Mouse (Mus musculus) neural tube, embryonic 13.5 days (tissue): ENCODE measurements at regions not wholly inside any gene's neighbourhood (a gene's known extent, or its start where the extent isn't known, plus 50 kb on each side); places are given as distances from the start of the nearest gene placed in this dataset.

Experiments used
- ATAC-seq: fragments of 200-750 bp; cut with Nextera tagmentation; 2 replicates; pipeline ENCODE4 v1.8.0; 2017; ENCODE audit warnings: low read depth, mild to moderate bottlenecking, moderate TSS enrichment, moderate library complexity
- H3K27ac ChIP-seq: fragments of 300-500 bp; sonication (generic); replicated peaks from 2 replicates; pipeline ENCODE4 v1.5.1; 2015; ENCODE audit warnings: moderate library complexity, mild to moderate bottlenecking, inconsistent platforms
- H3K27me3 ChIP-seq: fragments of 300-500 bp; sonication (generic); 2 replicates; pipeline ENCODE4 v1.6.1; 2015; ENCODE audit warnings: mild to moderate bottlenecking, inconsistent platforms
- H3K36me3 ChIP-seq: fragments of 300-500 bp; sonication (generic); 2 replicates; pipeline ENCODE4 v1.6.1; 2015; ENCODE audit warnings: mild to moderate bottlenecking, inconsistent platforms
- H3K4me1 ChIP-seq: fragments of 300-500 bp; sonication (generic); replicated peaks from 2 replicates; pipeline ENCODE4 v1.6.1; 2015; ENCODE audit warnings: inconsistent platforms
- H3K4me2 ChIP-seq: fragments of 300-500 bp; sonication (generic); 2 replicates; pipeline ENCODE4 v1.6.1; 2015; ENCODE audit warnings: inconsistent platforms, mild to moderate bottlenecking, moderate library complexity
- H3K4me3 ChIP-seq: fragments of 300-500 bp; sonication (generic); 2 replicates; pipeline ENCODE4 v1.5.1; 2015; ENCODE audit warnings: mild to moderate bottlenecking, inconsistent platforms
- H3K9ac ChIP-seq: fragments of 300-500 bp; sonication (generic); 2 replicates; pipeline ENCODE4 v1.6.1; 2015; ENCODE audit warnings: moderate library complexity, mild to moderate bottlenecking, inconsistent platforms
- H3K9me3 ChIP-seq: fragments of 300-500 bp; sonication (generic); 2 replicates; pipeline ENCODE4 v1.6.1; 2016; ENCODE audit warnings: inconsistent platforms
- WGBS: fragments of 180-500 bp; shearing (Covaris S2); methylation state at CpG from one replicate; pipeline ENCODE4 v1.1.7; 2015; 5-methylcytosine and 5-hydroxymethylcytosine counted together

- Histone ChIP-seq H3K9me3 (no peaks in the 10 kb centered on the region), H3K27me3 (no peaks in the 10 kb centered on the region), H3K27ac (no peak overlapping the region), H3K9ac (no peak overlapping the region), H3K4me1 (no peaks in the 10 kb centered on the region), H3K36me3 (no peaks in the 10 kb centered on the region), H3K4me3 (no peak overlapping the region), H3K4me2 (no peak overlapping the region)
- 80% methylated on average over 5 of the region's 5 CpGs for WGBS
- ATAC-seq, result no peak
Measured at GRCm38 (mm10) chr9:30563399-30563798, 136.5 kb downstream of the Snx19 start.

GRCm38 (mm10) chr9:30554908-30555307, 128.0 kb downstream of the Snx19 start:
- no peak overlapping the region for H3K27ac ChIP-seq

DNA sequence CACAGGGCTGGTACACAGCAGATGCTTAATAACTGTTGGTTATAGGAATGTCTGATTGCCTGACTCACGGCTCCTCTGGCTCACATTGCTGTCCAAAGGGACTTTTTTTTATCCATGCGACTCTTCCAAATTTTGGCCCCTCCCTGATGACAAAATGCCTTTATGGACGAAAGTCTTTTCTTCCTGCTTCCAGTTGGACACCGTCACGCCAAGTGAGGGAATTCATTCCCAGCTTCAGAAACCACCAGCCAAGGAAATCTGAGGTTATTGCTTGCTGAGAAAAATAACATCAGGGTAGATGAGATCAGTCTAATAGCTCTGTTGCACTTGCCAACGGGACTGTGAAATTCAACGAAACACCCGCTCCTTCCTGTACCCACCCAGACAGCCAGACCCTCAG, 125.8 kb downstream of the Snx19 start:
- Histone ChIP-seq H3K4me2 (no peak overlapping the region), H3K27ac (no peak overlapping the region), H3K9ac (no peak overlapping the region), H3K27me3 (no peaks in the 10 kb centered on the region), H3K9me3 (no peaks in the 10 kb centered on the region), H3K36me3 (no peaks in the 10 kb centered on the region), H3K4me3 (no peak overlapping the region), H3K4me1 (no peaks in the 10 kb centered on the region)
- no peak for ATAC-seq
- 85% methylated on average over 8 of the region's 8 CpGs for WGBS

More at GRCm38 (mm10) chr9:30554908-30555307, 128.0 kb downstream of the Snx19 start:
- Histone ChIP-seq H3K36me3 (no peaks in the 10 kb centered on the region), H3K4me2 (no peak overlapping the region), H3K27me3 (no peaks in the 10 kb centered on the region), H3K9ac (no peak overlapping the region), H3K4me3 (no peak overlapping the region), H3K4me1 (no peaks in the 10 kb centered on the region), H3K9me3 (no peaks in the 10 kb centered on the region)
- WGBS, result 83% methylated on average over 2 of the region's 2 CpGs
- no peak for ATAC-seq

DNA sequence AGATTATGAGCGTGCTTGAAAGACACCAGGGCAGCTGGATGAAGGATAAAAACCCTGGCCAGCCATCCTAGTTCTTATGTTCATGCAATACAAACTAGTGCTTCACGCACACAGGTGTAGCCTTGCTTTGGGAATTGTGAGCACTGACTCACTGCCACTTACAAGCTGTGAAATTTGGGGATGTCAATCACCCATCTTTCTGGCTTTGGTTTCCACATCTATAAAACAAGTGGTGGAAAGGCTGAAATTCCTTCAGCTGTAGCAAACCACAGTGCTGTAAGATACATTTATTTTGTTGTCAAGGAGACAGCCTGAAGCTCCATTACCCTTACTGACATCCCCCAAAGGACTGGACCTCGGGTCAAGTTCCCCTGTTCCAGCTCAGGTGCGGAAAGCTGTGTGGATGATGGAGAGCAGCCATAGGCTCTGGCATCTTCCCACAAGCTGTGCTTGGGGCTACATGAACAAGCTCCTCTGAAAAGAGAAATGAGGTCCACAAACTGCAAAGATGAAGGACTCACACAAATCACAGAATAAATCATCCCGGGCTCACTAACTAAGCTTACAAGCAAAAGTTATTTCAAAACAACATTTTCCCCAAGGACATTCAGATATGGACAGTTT, 123.1 kb downstream of the Snx19 start:
- WGBS, result 87% methylated on average over 5 of the region's 5 CpGs
- no peak overlapping the region for H3K9ac ChIP-seq
- ATAC-seq, result no peak
- H3K4me3 ChIP-seq, result no peak overlapping the region
- no peaks in the 10 kb centered on the region for H3K36me3 ChIP-seq
- H3K27ac ChIP-seq, result no peak overlapping the region
- H3K27me3 ChIP-seq, result no peaks in the 10 kb centered on the region
- no peaks in the 10 kb centered on the region for H3K4me1 ChIP-seq
- H3K9me3 ChIP-seq, result no peaks in the 10 kb centered on the region
- no peak overlapping the region for H3K4me2 ChIP-seq

- Histone ChIP-seq H3K4me1 (peaks cover 1% of the 10 kb centered on the region; the same call in 1 of the 2 replicates), H3K36me3 (no peaks in the 10 kb centered on the region), H3K27ac (no peak overlapping the region), H3K4me3 (no peak overlapping the region), H3K27me3 (no peaks in the 10 kb centered on the region), H3K9ac (no peak overlapping the region), H3K4me2 (no peak overlapping the region), H3K9me3 (no peaks in the 10 kb centered on the region)
- 92% methylated on average over 6 of the region's 6 CpGs for whole genome bisulfite sequencing
- no peak for ATAC-seq
Measured at GRCm38 (mm10) chr9:30539858-30540257, 113.0 kb downstream of the Snx19 start.

DNA sequence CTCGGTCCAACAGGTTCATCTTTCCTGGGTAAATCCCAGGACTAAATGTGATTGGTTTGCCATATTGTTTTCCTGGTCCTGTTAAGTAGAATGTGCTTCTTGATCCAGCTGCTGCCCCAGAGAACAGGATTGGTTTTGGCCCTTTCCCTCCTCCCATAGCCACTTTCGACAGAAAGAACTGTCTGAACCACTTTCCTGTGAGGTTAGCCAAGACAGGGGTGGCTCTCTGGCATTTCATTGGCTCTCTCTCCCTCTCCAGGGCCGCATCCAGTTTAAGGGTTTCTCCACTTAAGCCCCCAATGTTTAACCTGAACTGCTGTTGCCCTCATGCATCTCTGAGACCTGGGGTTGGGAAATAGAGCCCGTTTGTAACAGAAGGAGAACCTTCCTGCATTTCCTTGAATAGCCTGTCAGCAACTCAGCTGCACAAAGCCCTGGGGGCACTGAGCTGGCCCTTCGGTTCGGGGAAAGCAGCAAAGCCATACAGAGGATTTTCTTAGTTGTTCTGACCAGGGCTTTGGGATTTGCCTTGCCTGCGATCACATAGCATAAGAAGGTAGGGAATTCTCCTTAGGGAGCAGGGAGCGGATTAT, 109.7 kb downstream of the Snx19 start:
- H3K4me3 ChIP-seq, result no peak overlapping the region
- H3K9ac ChIP-seq, result no peak overlapping the region
- no peaks in the 10 kb centered on the region for H3K27me3 ChIP-seq
- peaks cover 17% of the 10 kb centered on the region for H3K4me1 ChIP-seq
- no peak for ATAC-seq
- WGBS, result 72% methylated on average over 8 of the region's 8 CpGs
- H3K9me3 ChIP-seq, result no peaks in the 10 kb centered on the region
- no peak overlapping the region for H3K27ac ChIP-seq
- H3K36me3 ChIP-seq, result no peaks in the 10 kb centered on the region
- H3K4me2 ChIP-seq, result no peak overlapping the region

- H3K9me3 ChIP-seq, result no peaks in the 10 kb centered on the region
Measured at GRCm38 (mm10) chr9:30534961-30535360, 108.1 kb downstream of the Snx19 start.

DNA sequence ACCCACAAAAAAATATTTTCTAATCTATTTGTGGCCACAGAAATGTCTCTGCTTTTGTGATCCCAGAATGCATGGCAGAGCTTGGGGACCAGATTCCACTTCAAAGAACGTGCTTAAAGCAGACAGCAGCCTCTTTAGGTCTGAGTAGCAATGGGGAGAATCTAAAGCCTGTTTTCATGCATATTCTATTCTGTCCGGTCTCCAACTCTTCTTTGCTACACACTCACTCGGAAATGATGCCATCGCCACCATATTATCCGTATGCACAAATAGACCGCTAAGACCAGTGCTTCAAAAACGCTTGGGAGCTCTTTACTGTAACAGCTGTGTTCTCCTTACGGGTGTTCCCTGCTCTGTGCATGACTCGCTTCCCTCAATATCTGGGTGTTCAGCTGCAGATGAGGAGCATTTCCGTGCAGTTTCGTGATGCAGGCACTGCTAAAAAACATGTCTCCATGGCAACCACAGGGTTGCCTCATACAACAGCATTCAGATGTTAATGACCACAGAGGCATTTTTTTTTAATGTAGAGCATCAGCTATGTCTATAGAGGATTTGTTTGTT, 107.0 kb downstream of the Snx19 start:
- no peaks in the 10 kb centered on the region for H3K9me3 ChIP-seq
- no peak overlapping the region for H3K9ac ChIP-seq
- H3K27me3 ChIP-seq, result no peaks in the 10 kb centered on the region
- H3K27ac ChIP-seq, result 0 out of 2 replicates have a peak overlapping the region, but pooled peaks have one; percentile 20
- H3K4me2 ChIP-seq, result peak overlapping the region; percentile 1; the same call in 1 of the 2 replicates
- peak; percentile 61; the same call in 1 of the 2 replicates for ATAC-seq
- peaks cover 17% of the 10 kb centered on the region for H3K4me1 ChIP-seq
- no peaks in the 10 kb centered on the region for H3K36me3 ChIP-seq
- 50% methylated on average over 11 of the region's 11 CpGs for WGBS
- no peak overlapping the region for H3K4me3 ChIP-seq

More at GRCm38 (mm10) chr9:30534961-30535360, 108.1 kb downstream of the Snx19 start:
- H3K4me3 ChIP-seq, result no peak overlapping the region
- 37% methylated on average over 4 of the region's 4 CpGs for WGBS
- H3K4me2 ChIP-seq, result no peak overlapping the region
- H3K36me3 ChIP-seq, result no peaks in the 10 kb centered on the region
- no peak overlapping the region for H3K9ac ChIP-seq
- ATAC-seq, result no peak
- H3K4me1 ChIP-seq, result peaks cover 17% of the 10 kb centered on the region
- H3K27ac ChIP-seq, result no peak overlapping the region
- H3K27me3 ChIP-seq, result no peaks in the 10 kb centered on the region

DNA sequence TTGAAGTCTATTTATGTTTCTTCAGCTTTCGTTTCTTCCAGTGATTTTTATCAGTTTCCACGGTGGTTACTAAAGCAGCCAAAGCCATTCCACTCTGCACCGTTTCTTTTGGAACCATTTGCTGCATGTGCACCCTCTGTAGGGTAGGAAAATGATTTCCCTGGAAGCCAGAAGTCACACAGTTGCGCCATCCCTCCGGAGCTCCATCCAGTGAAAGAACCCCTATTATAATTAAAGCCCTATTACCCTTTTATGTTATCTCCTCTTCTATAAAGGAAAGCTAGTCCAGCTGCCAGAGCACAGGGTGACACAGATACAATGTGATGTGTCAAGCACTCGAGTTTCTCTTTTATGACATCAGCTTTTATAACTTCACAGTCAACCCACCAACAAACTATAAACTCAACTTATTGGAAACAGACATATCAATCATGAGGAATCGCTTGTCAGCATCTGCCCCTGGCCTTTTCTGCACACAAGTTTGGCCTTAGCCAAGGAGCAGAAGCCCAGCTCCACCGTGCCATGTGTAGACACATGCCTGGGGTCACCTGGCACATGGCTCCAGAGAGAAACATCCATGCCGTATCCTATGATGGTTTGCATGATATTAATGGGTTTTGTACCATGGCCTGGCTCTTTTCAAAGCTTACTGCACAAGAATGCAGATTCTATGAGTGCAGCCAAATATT, 106.3 kb downstream of the Snx19 start:
- no peaks in the 10 kb centered on the region for H3K36me3 ChIP-seq
- no peaks in the 10 kb centered on the region for H3K9me3 ChIP-seq
- H3K4me3 ChIP-seq, result no peak overlapping the region
- no peaks in the 10 kb centered on the region for H3K27me3 ChIP-seq
- no peak for ATAC-seq
- H3K27ac ChIP-seq, result 0 out of 2 replicates have a peak overlapping the region, but pooled peaks have one; percentile 20
- no peak overlapping the region for H3K9ac ChIP-seq
- 74% methylated on average over 9 of the region's 9 CpGs for WGBS
- H3K4me2 ChIP-seq, result no peak overlapping the region
- H3K4me1 ChIP-seq, result peaks cover 17% of the 10 kb centered on the region

- ATAC-seq, result no peak
- WGBS, result 49% methylated on average over 5 of the region's 5 CpGs
Measured at GRCm38 (mm10) chr9:30525086-30525485, 98.2 kb downstream of the Snx19 start.

DNA sequence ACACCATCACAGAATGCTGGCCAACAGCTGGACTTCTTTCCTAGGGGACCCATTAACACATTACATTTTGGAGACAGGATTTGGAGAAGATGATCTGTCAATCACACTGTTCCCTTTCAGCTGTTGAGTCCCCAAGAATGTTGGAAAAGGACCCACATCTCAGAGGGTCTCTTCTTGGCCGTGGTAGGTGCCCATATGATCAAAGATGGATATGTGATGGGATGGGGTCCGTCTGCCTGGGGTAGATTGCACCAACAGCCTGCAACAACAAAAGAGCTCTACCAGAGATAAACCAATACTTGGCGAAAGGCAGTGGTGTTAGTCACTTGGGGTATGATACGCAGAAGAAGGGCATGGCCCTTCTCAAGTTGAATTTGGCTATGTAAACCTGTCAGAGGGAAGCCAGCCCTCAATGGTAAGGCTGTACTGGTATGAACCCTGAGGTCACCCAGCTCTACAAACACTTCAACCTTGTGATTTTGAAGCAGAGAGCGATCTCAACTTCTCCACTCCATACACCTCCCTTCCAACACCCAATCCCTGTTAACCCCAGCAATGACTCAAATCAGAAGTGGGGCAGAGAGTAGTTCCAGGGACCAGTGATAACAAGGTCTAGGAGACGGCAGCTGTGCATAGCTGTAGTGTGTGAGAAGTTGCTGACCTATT, 97.6 kb downstream of the Snx19 start:
- H3K27me3 ChIP-seq, result no peaks in the 10 kb centered on the region
- H3K4me1 ChIP-seq, result peaks cover 6% of the 10 kb centered on the region
- H3K4me2 ChIP-seq, result no peak overlapping the region
- H3K9me3 ChIP-seq, result no peaks in the 10 kb centered on the region
- no peak for ATAC-seq
- no peak overlapping the region for H3K9ac ChIP-seq
- H3K27ac ChIP-seq, result no peak overlapping the region
- no peak overlapping the region for H3K4me3 ChIP-seq
- no peaks in the 10 kb centered on the region for H3K36me3 ChIP-seq
- WGBS, result 91% methylated on average over 6 of the region's 6 CpGs

More at GRCm38 (mm10) chr9:30525086-30525485, 98.2 kb downstream of the Snx19 start:
- Histone ChIP-seq H3K4me3 (no peak overlapping the region), H3K27ac (no peak overlapping the region), H3K36me3 (no peaks in the 10 kb centered on the region), H3K9ac (no peak overlapping the region), H3K4me2 (no peak overlapping the region), H3K27me3 (no peaks in the 10 kb centered on the region), H3K4me1 (peaks cover 6% of the 10 kb centered on the region), H3K9me3 (no peaks in the 10 kb centered on the region)

GRCm38 (mm10) chr9:30523852-30524251, 96.9 kb downstream of the Snx19 start:
- no peaks in the 10 kb centered on the region for H3K9me3 ChIP-seq
- H3K4me3 ChIP-seq, result no peak overlapping the region
- WGBS, result 92% methylated on average over 2 of the region's 2 CpGs
- no peaks in the 10 kb centered on the region for H3K36me3 ChIP-seq
- peaks cover 6% of the 10 kb centered on the region for H3K4me1 ChIP-seq
- no peak overlapping the region for H3K9ac ChIP-seq
- no peak overlapping the region for H3K27ac ChIP-seq
- no peak for ATAC-seq
- H3K27me3 ChIP-seq, result no peaks in the 10 kb centered on the region
- no peak overlapping the region for H3K4me2 ChIP-seq
